Mouse (Mus musculus): ENCODE measurements around the gene Ctnna3.

Gene Ctnna3

GRCm38 (mm10) chr10:64039760-64040535 is 610.0 kb downstream of the Ctnna3 start:
- in situ Hi-C loops (cut with MboI; ENCODE audit: low sequenced_read_pairs): no loop called here

DNA sequence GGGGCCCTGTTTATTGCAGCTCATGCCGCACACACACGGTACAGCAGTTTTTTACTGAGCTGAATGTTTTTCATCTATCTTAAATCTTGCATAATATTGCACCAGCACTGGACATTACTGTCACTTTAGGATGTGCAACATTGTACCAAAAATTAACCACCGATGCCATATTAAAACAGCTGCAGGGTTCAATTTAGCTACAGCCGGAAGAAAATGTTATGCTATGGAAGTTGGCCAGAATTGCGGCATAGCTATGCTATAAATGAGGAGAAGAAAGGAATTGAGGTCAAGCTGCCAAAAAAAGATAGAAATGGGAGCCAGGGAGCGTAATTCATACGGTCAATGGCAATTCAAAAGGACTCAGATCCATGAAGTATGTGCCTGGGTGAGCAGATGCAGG is 611.3 kb downstream of the Ctnna3 start:
- in situ Hi-C loops (cut with MboI; ENCODE audit: low sequenced_read_pairs): no loop called here

- in situ Hi-C loops (cut with MboI; ENCODE audit: low sequenced_read_pairs): no loop called here
These were observed 612.0 kb downstream of the Ctnna3 start for GRCm38 (mm10) chr10:64041892-64042291.

DNA sequence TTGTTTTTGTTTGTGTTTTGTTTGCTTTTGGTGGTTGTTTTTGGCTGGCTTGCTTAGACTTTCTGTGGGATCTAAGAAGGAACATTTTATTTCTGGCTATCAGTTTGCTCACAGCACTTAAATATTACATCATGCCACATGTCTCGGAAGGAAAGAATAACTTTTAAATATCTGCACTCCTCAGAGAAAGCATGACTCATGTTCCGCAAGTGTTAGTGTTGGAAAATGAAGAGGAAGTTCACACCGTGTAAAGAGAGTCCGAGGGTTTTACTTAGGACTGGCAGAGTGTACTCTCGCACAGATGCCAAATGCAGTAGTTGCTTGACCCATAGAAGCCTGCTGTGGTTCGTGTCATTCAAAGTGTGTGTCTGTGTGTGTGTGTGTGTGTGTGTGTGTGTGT is 619.3 kb downstream of the Ctnna3 start:
- in situ Hi-C loops (cut with MboI; ENCODE audit: low sequenced_read_pairs): no loop called here

- in situ Hi-C loops (cut with MboI; ENCODE audit: low sequenced_read_pairs): no loop called here
These were observed 620.0 kb downstream of the Ctnna3 start for GRCm38 (mm10) chr10:64049946-64050345.

GRCm38 (mm10) chr10:64063704-64064103 is 633.8 kb downstream of the Ctnna3 start:
- in situ Hi-C loops (cut with MboI; ENCODE audit: low sequenced_read_pairs): no loop called here

- in situ Hi-C loops (cut with MboI; ENCODE audit: low sequenced_read_pairs): no loop called here
These were observed 646.0 kb downstream of the Ctnna3 start for GRCm38 (mm10) chr10:64075944-64076343.

GRCm38 (mm10) chr10:64076410-64077052 is 646.6 kb downstream of the Ctnna3 start:
- in situ Hi-C loops (cut with MboI; ENCODE audit: low sequenced_read_pairs): no loop called here

- in situ Hi-C loops (cut with MboI; ENCODE audit: low sequenced_read_pairs): no loop called here
These were observed 652.4 kb downstream of the Ctnna3 start for GRCm38 (mm10) chr10:64082345-64082744.

DNA sequence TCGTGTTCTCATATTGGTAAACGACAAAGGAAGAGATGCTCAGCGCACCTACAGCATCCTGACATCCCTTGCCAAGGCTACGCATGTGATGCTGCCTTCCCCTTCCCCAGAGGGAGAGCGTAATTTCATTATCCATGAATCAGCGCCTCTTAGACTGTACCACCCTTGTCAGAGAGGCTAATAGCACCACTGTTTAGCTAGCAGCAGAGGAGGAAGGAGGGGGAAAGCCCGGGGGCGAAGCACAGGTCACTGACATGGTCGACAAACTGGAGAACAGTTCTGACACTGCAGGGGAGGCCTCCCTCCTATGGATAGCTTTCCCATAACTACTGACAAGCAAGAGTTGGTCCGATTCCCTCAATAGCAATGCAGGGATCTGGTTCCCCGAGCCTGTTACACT is 653.9 kb downstream of the Ctnna3 start:
- in situ Hi-C loops (cut with MboI; ENCODE audit: low sequenced_read_pairs): no loop called here

GRCm38 (mm10) chr10:64084465-64084864 is 654.6 kb downstream of the Ctnna3 start:
- in situ Hi-C loops (cut with MboI; ENCODE audit: low sequenced_read_pairs): no loop called here

- in situ Hi-C loops (cut with MboI; ENCODE audit: low sequenced_read_pairs): no loop called here
These were observed 656.3 kb downstream of the Ctnna3 start for GRCm38 (mm10) chr10:64086183-64086566.

GRCm38 (mm10) chr10:64086567-64087391 is 656.9 kb downstream of the Ctnna3 start:
- in situ Hi-C loops (cut with MboI; ENCODE audit: low sequenced_read_pairs): no loop called here

DNA sequence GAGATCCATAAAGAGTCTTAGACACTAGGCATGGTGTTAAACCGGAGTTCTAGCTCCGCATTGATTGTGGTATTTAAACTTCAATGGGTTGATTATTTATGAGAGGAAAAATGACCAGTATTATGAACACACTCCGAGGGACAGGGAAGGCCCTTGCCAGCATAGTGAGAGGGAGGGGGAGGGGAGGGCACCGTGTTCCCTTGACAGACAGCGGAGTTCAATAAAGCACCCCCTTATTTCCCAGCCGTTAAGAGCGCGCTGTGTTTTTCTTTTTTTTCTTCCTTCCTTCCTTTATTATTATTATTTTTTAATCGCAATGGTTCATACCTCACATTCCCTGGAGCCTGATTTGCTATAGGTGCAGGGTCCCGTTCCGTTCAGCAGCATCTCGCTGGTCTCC is 657.6 kb downstream of the Ctnna3 start:
- in situ Hi-C loops (cut with MboI; ENCODE audit: low sequenced_read_pairs): no loop called here

DNA sequence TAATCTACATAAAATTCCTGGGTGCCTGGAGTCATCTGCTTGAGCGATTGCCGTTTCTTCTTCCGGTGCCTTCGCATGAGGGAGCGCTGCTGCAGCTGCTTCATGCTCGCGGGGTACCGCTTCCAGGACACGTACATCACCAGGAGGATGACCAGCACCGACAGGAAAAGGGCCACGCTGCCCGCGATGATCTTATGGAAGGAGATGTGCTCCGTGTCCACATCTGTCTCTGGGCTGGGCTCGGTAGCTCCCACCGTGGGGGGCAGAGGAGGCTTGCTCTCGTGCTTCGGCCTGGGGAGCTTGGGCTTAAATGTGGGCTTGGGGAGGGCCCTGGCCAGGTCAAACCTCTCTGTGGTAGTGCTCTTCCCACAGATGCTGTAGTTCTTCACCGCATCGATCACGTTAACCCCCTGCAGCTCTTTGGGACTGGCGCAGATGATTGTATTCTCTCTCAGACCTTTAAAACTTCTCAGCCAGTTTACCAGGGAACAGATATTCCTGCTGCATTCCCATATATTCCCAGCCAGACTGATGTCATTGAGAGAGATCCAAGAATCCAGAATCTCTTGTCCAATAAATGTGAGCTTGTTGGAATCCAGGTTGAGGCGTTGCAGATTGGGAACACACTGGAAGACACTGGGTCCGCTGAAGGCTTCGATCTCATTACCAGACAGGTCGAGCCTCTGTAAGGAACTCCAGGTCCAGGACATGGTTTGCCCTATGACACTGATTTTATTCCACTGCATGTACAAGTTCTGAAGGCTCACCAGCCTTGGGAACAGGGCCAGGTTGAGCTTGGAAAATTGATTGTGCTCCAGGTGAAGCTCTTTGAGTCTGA is 658.3 kb downstream of the Ctnna3 start:
- in situ Hi-C loops (cut with MboI; ENCODE audit: low sequenced_read_pairs): no loop called here

DNA sequence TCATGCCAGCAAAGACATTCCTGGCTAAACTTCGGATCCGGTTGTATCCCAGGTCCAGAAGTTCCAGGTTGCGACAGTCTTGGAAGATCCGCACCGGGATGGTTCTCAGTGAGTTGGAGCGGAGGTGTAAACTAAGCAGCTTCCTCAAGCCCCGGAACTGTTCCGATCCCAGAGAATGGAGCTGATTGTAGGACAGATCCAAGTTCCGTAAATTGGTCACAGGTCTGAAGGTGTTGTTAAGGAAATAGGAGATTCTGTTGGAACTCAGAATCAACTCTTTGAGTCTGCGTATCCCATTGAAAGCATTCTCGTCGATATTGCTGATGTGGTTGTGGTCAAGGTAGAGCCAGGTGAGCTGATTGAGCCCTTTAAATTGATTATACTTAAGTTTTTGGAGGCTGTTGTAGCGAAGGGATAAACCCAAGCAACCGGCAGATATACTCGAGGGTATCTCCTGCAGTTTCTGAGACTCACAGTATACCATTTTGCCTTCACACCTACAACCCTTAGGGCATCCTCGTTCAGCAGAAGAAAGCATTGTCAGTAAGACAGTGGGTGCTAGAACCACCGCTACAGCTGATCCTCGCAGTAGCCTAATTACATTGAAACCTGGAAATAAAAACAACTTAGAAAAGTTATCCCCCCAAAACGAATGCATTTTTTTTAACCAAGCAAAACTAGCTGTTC is 659.0 kb downstream of the Ctnna3 start:
- in situ Hi-C loops (cut with MboI; ENCODE audit: low sequenced_read_pairs): no loop called here

DNA sequence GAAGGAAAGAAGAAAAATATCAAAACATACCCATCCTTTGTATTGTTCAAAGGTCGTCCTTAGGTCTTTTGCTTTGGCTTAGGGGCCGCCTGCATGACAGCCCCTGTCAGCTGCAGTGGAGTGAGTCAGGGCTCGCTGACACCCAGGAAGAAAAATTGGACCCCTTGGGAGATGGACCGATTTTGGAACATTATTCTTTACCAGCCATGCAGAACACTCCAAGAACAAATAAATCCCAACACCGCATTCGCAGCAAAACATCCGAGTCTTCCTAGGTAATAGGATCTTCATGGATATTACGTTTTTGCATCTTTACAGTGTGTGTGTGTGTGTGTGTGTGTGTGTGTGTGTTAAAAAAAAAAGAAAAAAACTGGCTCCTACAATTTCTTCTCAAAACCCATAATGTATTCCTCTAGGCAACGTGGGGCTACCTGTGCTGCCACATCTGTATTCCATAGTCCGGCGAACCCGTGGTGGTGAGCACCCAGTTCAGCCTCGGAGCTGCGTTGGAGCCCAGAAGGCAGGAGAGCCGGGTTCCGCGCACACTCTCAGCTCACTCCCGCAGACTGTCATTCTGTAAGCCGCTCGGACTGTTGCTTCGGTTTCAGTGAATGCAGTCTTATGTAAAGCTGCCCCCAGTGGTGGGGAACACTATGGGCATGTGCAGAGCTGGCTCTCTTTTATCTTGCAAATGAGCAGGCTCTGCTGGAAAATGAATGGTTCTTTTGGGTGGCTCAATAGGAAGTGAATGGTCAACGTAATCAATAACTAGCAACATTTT is 660.0 kb downstream of the Ctnna3 start, which contains the start of gene Lrrtm3:
Gene Lrrtm3, minus strand, starts transcription at position 598 of the 781 bp plus-strand sequence.
- in situ Hi-C loops (cut with MboI; ENCODE audit: low sequenced_read_pairs): no loop called here

GRCm38 (mm10) chr10:64096532-64096931 is 666.6 kb downstream of the Ctnna3 start:
- in situ Hi-C loops (cut with MboI; ENCODE audit: low sequenced_read_pairs): no loop called here

DNA sequence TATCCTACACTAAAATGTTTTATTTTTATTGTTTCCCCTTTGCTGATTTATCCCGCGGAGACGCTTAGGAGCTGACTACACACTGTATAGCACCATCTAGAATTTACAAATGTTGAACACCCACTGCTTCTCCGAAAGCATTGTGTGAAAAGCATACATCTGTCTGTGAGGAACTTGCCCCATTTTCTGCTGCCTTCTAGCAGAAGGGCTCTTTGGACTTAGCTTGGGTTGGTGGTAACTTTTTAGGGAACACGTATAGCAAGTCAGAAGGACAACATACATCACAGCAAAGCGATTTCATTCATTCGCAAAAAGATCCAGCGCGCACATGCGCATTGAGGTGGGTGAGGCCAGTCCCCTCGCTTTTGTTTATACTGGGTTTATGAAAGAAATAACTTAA is 685.3 kb downstream of the Ctnna3 start:
- in situ Hi-C loops (cut with MboI; ENCODE audit: low sequenced_read_pairs): no loop called here
